12 mouse cellular contexts compared by ENCODE assay signal in genomic region chr11:109754105-109754602, GRCm38 (mm10). TPM values are rescaled to one million over a fixed set of nuclear protein-coding genes. Genes with fewer than 3 reads are reported as not detected.
DNase-seq lines count a peak whose midpoint lies in the region; TF ChIP-seq lines count a peak whose summit lies in the region.
"Had no signal": no experiment of that assay in that cellular context is flagged by ENCODE, and none has a peak within 500 bp of the region (broad histone marks: within the 10 kb centered on the region; RNA-seq: fewer than 3 reads in every experiment).

No protein-coding gene starts in this region.

- no peak overlapping the region for H3K27ac ChIP-seq in gastrocnemius, adult 2 months
- H3K27ac ChIP-seq: embryonic facial prominence, embryonic 13.5 days had no signal

- no peak overlapping the region for H3K4me3 ChIP-seq in gastrocnemius, adult 2 months
- H3K4me3 ChIP-seq: embryonic facial prominence, embryonic 13.5 days; myocyte had no signal

- TF ChIP-seq CTCF in gastrocnemius, adult 2 months (IDR thresholded peaks at IDR 0.05), result no peak

- DNase-seq in adrenal gland, postnatal 14 days, result peak; percentile 16
- DNase-seq in adrenal gland, postnatal 10 days, result no peak
- DNase-seq in brain, adult 2 months (ENCODE audit: low read depth, low spot score), result peak; percentile 26
- peak; percentile 11 to 44 for DNase-seq in frontal cortex, postnatal 14 days (ENCODE audit: low spot score in 2 of 2)
- peak; percentile 33 for DNase-seq in left cerebral cortex, postnatal 4 days
- no peak for DNase-seq in ovary, postnatal 36 days (ENCODE audit: low spot score)
- DNase-seq in spleen, postnatal 4 days (ENCODE audit: low spot score in 2 of 2), result no peak
- no peak for DNase-seq in gastrocnemius, adult 2 months

- intact Hi-C loops in left cerebral cortex, postnatal 4 days (cut with DNase I), result no loop called here
- intact Hi-C loops in gastrocnemius, adult 2 months (cut with DNase I), result no loop called here

RNA-seq across cellular contexts. Expression of gene Fam20a, which starts 32.1 kb away (rescaled TPM):
- 6.0 and 9.0 TPM in 2 replicates for total RNA-seq in adrenal gland, postnatal 14 days (2021)
- 10 to 100 TPM in 1 of 2 experiments, 1 to 10 TPM in 1; 9.8 to 14.5 TPM for total RNA-seq in adrenal gland, postnatal 10 days (2021)
- total RNA-seq in left cerebral cortex, postnatal 4 days (2021), result 1 to 10 TPM; 6.4 to 6.7 TPM
- 1 to 10 TPM; 1.2 to 2.7 TPM for total RNA-seq in gastrocnemius, adult 2 months (2021)
- total RNA-seq: granulocyte monocyte progenitor cell, adult 5-6 weeks; hematopoietic stem cell, adult 5-6 weeks had no signal

Comparison
In these comparisons a context has a peak if more than half of its experiments do, and no peak if none do; other contexts are left out.
1. DNase-seq: peak in adrenal gland, postnatal 14 days (single experiment), brain, adult 2 months (single experiment), frontal cortex, postnatal 14 days (2 of 2) and left cerebral cortex, postnatal 4 days (single experiment); none in adrenal gland, postnatal 10 days (single experiment), ovary, postnatal 36 days (single experiment), spleen, postnatal 4 days (0 of 2) and gastrocnemius, adult 2 months (single experiment).